Mouse (Mus musculus): Measurements from ENCODE around the gene Tspan4.
"Not testable (repeated sequence)": the region's sequence is repeated elsewhere in the genome, so short reads cannot be mapped to it uniquely, and the experiment has no call there.

Gene Tspan4

GRCm38 (mm10) chr7:141439140-141439679, 35.8 kb upstream of the Tspan4 start:
- DNase-seq, result no peak

GRCm38 (mm10) chr7:141439811-141440210, 35.2 kb upstream of the Tspan4 start:
- no peak for DNase-seq

GRCm38 (mm10) chr7:141440613-141441012, 34.4 kb upstream of the Tspan4 start:
- peak; percentile 76 for DNase-seq

- no peak for DNase-seq
These were observed 33.6 kb upstream of the Tspan4 start for GRCm38 (mm10) chr7:141441460-141441859.

GRCm38 (mm10) chr7:141442199-141442598, 32.8 kb upstream of the Tspan4 start:
- DNase-seq, result no peak

- no peak for DNase-seq
These were observed 31.8 kb upstream of the Tspan4 start for GRCm38 (mm10) chr7:141443081-141443821.

GRCm38 (mm10) chr7:141443828-141444237, 31.2 kb upstream of the Tspan4 start, which contains the start of gene Pidd1:
Gene Pidd1 (minus strand): TSS chr7:141444025.
- no peak for DNase-seq

- DNase-seq, result not testable (repeated sequence)
These were observed 28.7 kb upstream of the Tspan4 start for GRCm38 (mm10) chr7:141446374-141446773.

- DNase-seq, result peak; percentile 91
These were observed 27.7 kb upstream of the Tspan4 start, which contains the start of gene Rplp2 for GRCm38 (mm10) chr7:141447110-141447991. Gene Rplp2 (plus strand): TSS chr7:141447370.

GRCm38 (mm10) chr7:141451928-141452327, 23.1 kb upstream of the Tspan4 start:
- no peak for DNase-seq

GRCm38 (mm10) chr7:141453636-141454035, 21.4 kb upstream of the Tspan4 start:
- no peak for DNase-seq

GRCm38 (mm10) chr7:141454967-141455551, 20.0 kb upstream of the Tspan4 start, which contains the start of gene Pnpla2:
Gene Pnpla2 (plus strand): TSS chr7:141455198.
- peak; percentile 94 for DNase-seq

- DNase-seq, result no peak
These were observed 19.3 kb upstream of the Tspan4 start for GRCm38 (mm10) chr7:141455610-141456314.

GRCm38 (mm10) chr7:141456739-141457138, 18.3 kb upstream of the Tspan4 start:
- no peak for DNase-seq

GRCm38 (mm10) chr7:141457236-141457635, 17.8 kb upstream of the Tspan4 start:
- DNase-seq, result no peak

- DNase-seq, result no peak
These were observed 16.9 kb upstream of the Tspan4 start for GRCm38 (mm10) chr7:141457986-141458660.

- DNase-seq, result no peak
These were observed 16.4 kb upstream of the Tspan4 start for GRCm38 (mm10) chr7:141458661-141459060.

GRCm38 (mm10) chr7:141459301-141459711, 15.7 kb upstream of the Tspan4 start:
- DNase-seq, result no peak

GRCm38 (mm10) chr7:141460001-141460390, 15.0 kb upstream of the Tspan4 start:
- DNase-seq, result no peak

- DNase-seq, result no peak
These were observed 14.5 kb upstream of the Tspan4 start, which contains the start of gene Cracr2b for GRCm38 (mm10) chr7:141460391-141461113. Gene Cracr2b (plus strand): TSS chr7:141461094.

Data from right cerebral cortex, postnatal 14 days (tissue).